Mouse (Mus musculus) heart, embryonic 10.5 days (tissue): ENCODE results near the gene Ifit1bl2. TPM values are rescaled to one million over a fixed set of nuclear protein-coding genes. Genes with fewer than 3 reads are reported as not detected.
A peak's percentile ranks its signal among the peaks of the same experiment; 100 is the strongest.
"Not testable (repeated sequence)": the region's sequence is repeated elsewhere in the genome, so short reads cannot be mapped to it uniquely, and the experiment has no call there.

Source experiments
- DNase-seq: peaks from one replicate; pipeline ENCODE4 v3.0.0-alpha.2; 2017; ENCODE audit warnings: low spot score
- H3K27ac ChIP-seq: fragments of 300-500 bp; sonication (generic); 2 replicates; pipeline ENCODE4 v1.5.1; 2016; ENCODE audit warnings: mild to moderate bottlenecking
- H3K27me3 ChIP-seq: fragments of 300-500 bp; sonication (generic); 2 replicates; pipeline ENCODE4 v1.6.1; 2016; ENCODE audit warnings: mild to moderate bottlenecking; ENCODE audit not compliant: poor library complexity, insufficient read depth, severe bottlenecking
- H3K36me3 ChIP-seq: fragments of 300-500 bp; sonication (generic); 2 replicates; pipeline ENCODE4 v1.6.1; 2016; ENCODE audit warnings: mild to moderate bottlenecking, moderate library complexity
- H3K4me1 ChIP-seq: fragments of 300-500 bp; sonication (generic); 2 replicates; pipeline ENCODE4 v1.6.1; 2016; ENCODE audit warnings: mild to moderate bottlenecking
- H3K4me3 ChIP-seq: fragments of 300-500 bp; sonication (generic); 2 replicates; pipeline ENCODE4 v1.5.1; 2016; ENCODE audit warnings: mild to moderate bottlenecking, moderate library complexity
- H3K9me3 ChIP-seq: fragments of 300-500 bp; sonication (generic); 2 replicates; pipeline ENCODE4 v1.6.1; 2016; ENCODE audit warnings: mild to moderate bottlenecking, moderate library complexity
- WGBS: fragments of 180-500 bp; shearing (Covaris S2); methylation state at CpG from one replicate; pipeline ENCODE4 v1.1.7; 2016; 5-methylcytosine and 5-hydroxymethylcytosine counted together
- polyA plus RNA-seq: library from polyadenylated mRNA; unstranded; fragments of >200 nt; fragmentation: Nextera tagmentation; extraction: Ambion mirVana; gene quantifications from 2 replicates; pipeline ENCODE4 v1.2.1, GENCODE M21; 2016

Ifit1bl2 gene
- polyA plus RNA-seq: 0.38 and 0.42 TPM in 2 replicates

GRCm38 (mm10) chr19:34640623-34641022 is at the start of gene Ifit1bl2, which contains the start of gene Ifit1:
Gene Ifit1bl2 (minus strand): TSS chr19:34640743.
Gene Ifit1 (plus strand): TSS chr19:34640871.
- WGBS: 39% methylated on average over 4 of the region's 4 CpGs
- peaks cover 4% of the 10 kb centered on the region; the same call in 1 of the 2 replicates for H3K27me3 ChIP-seq
- DNase-seq: no peak
- no peaks in the 10 kb centered on the region for H3K36me3 ChIP-seq
- H3K4me3 ChIP-seq: no peak within 1 kb of the TSS
- H3K9me3 ChIP-seq: no peaks in the 10 kb centered on the region
- no peak within 1 kb of the TSS for H3K27ac ChIP-seq
- peaks cover 5% of the 10 kb centered on the region for H3K4me1 ChIP-seq

- H3K36me3 ChIP-seq: no peaks in the 10 kb centered on the region
- H3K4me1 ChIP-seq: no peaks in the 10 kb centered on the region
- no peaks in the 10 kb centered on the region for H3K27me3 ChIP-seq
- 91% methylated on average over 1 of the region's 1 CpGs for WGBS
- H3K4me3 ChIP-seq: no peak overlapping the region
- H3K9me3 ChIP-seq: no peaks in the 10 kb centered on the region
- DNase-seq: no peak
- no peak overlapping the region for H3K27ac ChIP-seq
Observed at GRCm38 (mm10) chr19:34685530-34685929, 45.0 kb upstream of the Ifit1bl2 start.

GRCm38 (mm10) chr19:34684857-34685256 is 44.3 kb upstream of the Ifit1bl2 start:
- H3K27me3 ChIP-seq: no peaks in the 10 kb centered on the region
- no peak for DNase-seq
- 49% methylated on average over 1 of the region's 1 CpGs for WGBS

GRCm38 (mm10) chr19:34678428-34678827 is 37.9 kb upstream of the Ifit1bl2 start:
- 61% methylated on average over 4 of the region's 4 CpGs for WGBS
- Histone ChIP-seq H3K27ac (peak overlapping the region; percentile 38; the same call in 1 of the 2 replicates), H3K9me3 (no peaks in the 10 kb centered on the region), H3K27me3 (no peaks in the 10 kb centered on the region), H3K4me1 (0 out of 2 replicates have a peak, but pooled peaks cover 3% of the 10 kb centered on the region), H3K4me3 (no peak overlapping the region), H3K36me3 (peaks cover 8% of the 10 kb centered on the region; the same call in 1 of the 2 replicates)
- DNase-seq: no peak

More at GRCm38 (mm10) chr19:34684857-34685256, 44.3 kb upstream of the Ifit1bl2 start:
- no peak overlapping the region for H3K4me3 ChIP-seq
- no peaks in the 10 kb centered on the region for H3K9me3 ChIP-seq
- H3K36me3 ChIP-seq: peaks cover under 1% of the 10 kb centered on the region; the same call in 1 of the 2 replicates
- H3K27ac ChIP-seq: no peak overlapping the region
- H3K4me1 ChIP-seq: no peaks in the 10 kb centered on the region

- no peak for DNase-seq
- no peak overlapping the region for H3K27ac ChIP-seq
- 0 out of 2 replicates have a peak, but pooled peaks cover 3% of the 10 kb centered on the region for H3K4me1 ChIP-seq
- no peak overlapping the region for H3K4me3 ChIP-seq
- 68% methylated on average over 7 of the region's 7 CpGs for WGBS
- no peaks in the 10 kb centered on the region for H3K9me3 ChIP-seq
- H3K36me3 ChIP-seq: peaks cover 10% of the 10 kb centered on the region; the same call in 1 of the 2 replicates
- H3K27me3 ChIP-seq: no peaks in the 10 kb centered on the region
Observed at GRCm38 (mm10) chr19:34673476-34673875, 32.9 kb upstream of the Ifit1bl2 start.

- Histone ChIP-seq H3K36me3 (no peaks in the 10 kb centered on the region), H3K4me1 (peaks cover 9% of the 10 kb centered on the region; the same call in 1 of the 2 replicates), H3K27me3 (no peaks in the 10 kb centered on the region), H3K9me3 (no peaks in the 10 kb centered on the region), H3K4me3 (no peak overlapping the region), H3K27ac (no peak overlapping the region)
- no peak for DNase-seq
- under 1% methylated on average over 5 of the region's 5 CpGs for WGBS
Observed at GRCm38 (mm10) chr19:34666127-34666526, 25.6 kb upstream of the Ifit1bl2 start.

- DNase-seq: no peak
- Histone ChIP-seq H3K4me1 (peaks cover 9% of the 10 kb centered on the region; the same call in 1 of the 2 replicates), H3K27me3 (no peaks in the 10 kb centered on the region), H3K9me3 (no peaks in the 10 kb centered on the region), H3K4me3 (no peak overlapping the region), H3K36me3 (no peaks in the 10 kb centered on the region), H3K27ac (peak overlapping the region; percentile 59; the same call in 1 of the 2 replicates)
- WGBS: 49% methylated on average over 5 of the region's 5 CpGs
Observed at GRCm38 (mm10) chr19:34662740-34663139, 22.2 kb upstream of the Ifit1bl2 start.

GRCm38 (mm10) chr19:34662067-34662507 is 21.5 kb upstream of the Ifit1bl2 start:
- H3K4me3 ChIP-seq: peak overlapping the region; percentile 52
- H3K36me3 ChIP-seq: no peaks in the 10 kb centered on the region
- no peaks in the 10 kb centered on the region for H3K27me3 ChIP-seq
- H3K9me3 ChIP-seq: no peaks in the 10 kb centered on the region
- peak; percentile 90 for DNase-seq
- 12% methylated on average over 13 of the region's 13 CpGs for WGBS
- peak overlapping the region; percentile 59; the same call in 1 of the 2 replicates for H3K27ac ChIP-seq
- H3K4me1 ChIP-seq: peaks cover 13% of the 10 kb centered on the region

GRCm38 (mm10) chr19:34656511-34657298 is 16.2 kb upstream of the Ifit1bl2 start:
- no peaks in the 10 kb centered on the region for H3K36me3 ChIP-seq
- peaks cover 17% of the 10 kb centered on the region for H3K4me1 ChIP-seq
- H3K27me3 ChIP-seq: no peaks in the 10 kb centered on the region
- no peaks in the 10 kb centered on the region for H3K9me3 ChIP-seq
- no peak overlapping the region for H3K27ac ChIP-seq
- H3K4me3 ChIP-seq: no peak overlapping the region
- WGBS: 3% methylated on average over 2 of the region's 2 CpGs
- DNase-seq: peak; percentile 84

- WGBS: 88% methylated on average over 10 of the region's 10 CpGs
- no peak overlapping the region for H3K27ac ChIP-seq
Observed at GRCm38 (mm10) chr19:34655227-34655805, 14.8 kb upstream of the Ifit1bl2 start.

GRCm38 (mm10) chr19:34650997-34651396 is 10.5 kb upstream of the Ifit1bl2 start:
- 79% methylated on average over 6 of the region's 6 CpGs for WGBS
- Histone ChIP-seq H3K27ac (no peak overlapping the region), H3K36me3 (no peaks in the 10 kb centered on the region), H3K27me3 (no peaks in the 10 kb centered on the region), H3K9me3 (no peaks in the 10 kb centered on the region), H3K4me3 (no peak overlapping the region), H3K4me1 (peaks cover 2% of the 10 kb centered on the region)
- DNase-seq: no peak

More at GRCm38 (mm10) chr19:34655227-34655805, 14.8 kb upstream of the Ifit1bl2 start:
- Histone ChIP-seq H3K4me3 (no peak overlapping the region), H3K9me3 (no peaks in the 10 kb centered on the region), H3K27me3 (no peaks in the 10 kb centered on the region), H3K4me1 (peaks cover 17% of the 10 kb centered on the region), H3K36me3 (no peaks in the 10 kb centered on the region)
- no peak for DNase-seq

- H3K27me3 ChIP-seq: no peaks in the 10 kb centered on the region
- H3K4me1 ChIP-seq: no peaks in the 10 kb centered on the region
- H3K27ac ChIP-seq: no peak overlapping the region
- H3K36me3 ChIP-seq: no peaks in the 10 kb centered on the region
- no peak for DNase-seq
- H3K4me3 ChIP-seq: no peak overlapping the region
- H3K9me3 ChIP-seq: no peaks in the 10 kb centered on the region
- 89% methylated on average over 3 of the region's 3 CpGs for WGBS
Observed at GRCm38 (mm10) chr19:34650276-34650675, 9.7 kb upstream of the Ifit1bl2 start.

GRCm38 (mm10) chr19:34647630-34648029 is 7.1 kb upstream of the Ifit1bl2 start:
- H3K4me1 ChIP-seq, H3K9me3 ChIP-seq, H3K4me3 ChIP-seq, H3K27ac ChIP-seq, DNase-seq, H3K36me3 ChIP-seq, H3K27me3 ChIP-seq: not testable (repeated sequence)
- WGBS: 90% methylated on average over 8 of the region's 8 CpGs
